Mouse (Mus musculus) skeletal muscle tissue, postnatal 0 days (tissue): Measurements from ENCODE around the gene Fam25c. TPM values are rescaled to one million over a fixed set of nuclear protein-coding genes. Genes with fewer than 3 reads are reported as not detected.

Experiments used
- polyA plus RNA-seq: library from polyadenylated mRNA; unstranded; fragments of >200 nt; fragmentation: Nextera tagmentation; extraction: Ambion mirVana; gene quantifications from 2 replicates; pipeline ENCODE4 v1.2.1, GENCODE M21; 2015

The Fam25c gene
- 36.1 TPM in 1 of 2 replicates, not detected in the other for polyA plus RNA-seq

GRCm38 (mm10) chr14:34355301-34355700, at the start of gene Fam25c:
Fam25c (minus strand) TSS chr14:34355433.

GRCm38 (mm10) chr14:34375415-34375904, 20.2 kb upstream of the Fam25c start, which contains the start of gene Mmrn2:
Mmrn2 (plus strand) TSS chr14:34375465.

GRCm38 (mm10) chr14:34374577-34374976, 19.3 kb upstream of the Fam25c start, which contains the start of gene Sncg:
Sncg (minus strand) TSS chr14:34374789.

GRCm38 (mm10) chr14:34310234-34310965, 44.8 kb downstream of the Fam25c start, which contains the start of the genes Shld2 and Glud1:
Shld2 (minus strand) TSS chr14:34310493.
Glud1 (plus strand) TSS chr14:34310727.

Other genes with a start within 250 kb of the Fam25c start
- not detected in 2 replicates for gene Npy4r, start 202.9 kb downstream of the Fam25c start, polyA plus RNA-seq
- gene Gprin2, start 153.8 kb downstream of the Fam25c start, polyA plus RNA-seq = 0.22 and 0.27 TPM in 2 replicates
- 0.71 and 0.97 TPM in 2 replicates for gene Syt15, start 135.8 kb downstream of the Fam25c start, polyA plus RNA-seq
- gene Shld2, start 44.9 kb downstream of the Fam25c start, polyA plus RNA-seq = 7.7 and 8.1 TPM in 2 replicates
- 58.0 and 61.5 TPM in 2 replicates for gene Glud1, start 44.7 kb downstream of the Fam25c start, polyA plus RNA-seq
- gene Sncg, start 19.4 kb upstream of the Fam25c start, polyA plus RNA-seq = 5.3 TPM in 2 replicates
- 7.2 and 8.5 TPM in 2 replicates for gene Mmrn2, start 20.0 kb upstream of the Fam25c start, polyA plus RNA-seq
- gene Bmpr1a, start 147.9 kb upstream of the Fam25c start, polyA plus RNA-seq = 37.2 and 46.2 TPM in 2 replicates
- not detected in 2 replicates for gene 9230112D13Rik, start 167.4 kb upstream of the Fam25c start, polyA plus RNA-seq
- gene Ldb3, start 233.2 kb upstream of the Fam25c start, polyA plus RNA-seq = 933 and 1,078 TPM in 2 replicates
- 3.6 and 3.9 TPM in 2 replicates for gene Opn4, start 244.7 kb upstream of the Fam25c start, polyA plus RNA-seq